Mouse (Mus musculus) erythroblast, embryonic 14.5 days (primary cell): ENCODE measurements around the gene Chst15. TPM values are rescaled to one million over a fixed set of nuclear protein-coding genes. Genes with fewer than 3 reads are reported as not detected.

Experiments used
- H3K27me3 ChIP-seq: 2 replicates; pipeline ENCODE4 v1.6.1; 2012; ENCODE audit warnings: inconsistent platforms; ENCODE audit not compliant: control insufficient read depth
- H3K36me3 ChIP-seq: 2 replicates; pipeline ENCODE4 v1.6.1; 2012; ENCODE audit warnings: mild to moderate bottlenecking, inconsistent platforms; ENCODE audit not compliant: control insufficient read depth
- H3K4me1 ChIP-seq: 2 replicates; pipeline ENCODE4 v1.6.1; 2012; ENCODE audit warnings: inconsistent platforms; ENCODE audit not compliant: control insufficient read depth
- H3K4me3 ChIP-seq: replicated peaks from 2 replicates; pipeline ENCODE3; 2012; ENCODE audit warnings: moderate library complexity, mild to moderate bottlenecking, inconsistent platforms
- H3K9me3 ChIP-seq: 2 replicates; pipeline ENCODE4 v1.6.1; 2012; ENCODE audit warnings: low read length, inconsistent platforms, mixed read lengths; ENCODE audit not compliant: control insufficient read depth
- GATA1 ChIP-seq: IDR thresholded peaks from 2 replicates; pipeline ENCODE4 v1.6.1; 2012; ENCODE audit warnings: low read length, inconsistent platforms, mixed read lengths
- TAL1 ChIP-seq: IDR thresholded peaks from 3 replicates; pipeline ENCODE4 v1.6.1; 2012; ENCODE audit warnings: low read length, inconsistent platforms, mixed read lengths
- polyA plus RNA-seq: library from polyadenylated mRNA; stranded (reverse); fragments of >175 nt; gene quantifications from 2 replicates; pipeline ENCODE4 v1.2.3, GENCODE M21; 2012

The Chst15 gene
- polyA plus RNA-seq = 0.05 and 0.07 TPM in 2 replicates

- H3K4me3 ChIP-seq = peak within 1 kb of the TSS; percentile 61
- H3K9me3 ChIP-seq = no peaks in the 10 kb centered on the region
- peaks cover 17% of the 10 kb centered on the region for H3K4me1 ChIP-seq
- peaks cover 40% of the 10 kb centered on the region for H3K27me3 ChIP-seq
- TF ChIP-seq TAL1 = no peak
- no peak for TF ChIP-seq GATA1
- H3K36me3 ChIP-seq = no peaks in the 10 kb centered on the region
Observed at GRCm38 (mm10) chr7:132317036-132317541, at the start of gene Chst15. Gene Chst15, minus strand, starts transcription at chr7:132317228.

GRCm38 (mm10) chr7:132365703-132366384, 48.8 kb upstream of the Chst15 start:
- Histone ChIP-seq H3K36me3 (no peaks in the 10 kb centered on the region), H3K9me3 (no peaks in the 10 kb centered on the region), H3K4me1 (peaks cover 2% of the 10 kb centered on the region; the same call in 1 of the 2 replicates), H3K27me3 (no peaks in the 10 kb centered on the region), H3K4me3 (no peak overlapping the region)
- TF ChIP-seq TAL1 (no peak), GATA1 (no peak)

- H3K9me3 ChIP-seq = no peaks in the 10 kb centered on the region
Observed at GRCm38 (mm10) chr7:132365111-132365510, 48.1 kb upstream of the Chst15 start.

GRCm38 (mm10) chr7:132364506-132364905, 47.5 kb upstream of the Chst15 start:
- peaks cover 2% of the 10 kb centered on the region; the same call in 1 of the 2 replicates for H3K4me1 ChIP-seq
- no peak for TF ChIP-seq TAL1
- no peak for TF ChIP-seq GATA1
- no peaks in the 10 kb centered on the region for H3K27me3 ChIP-seq
- no peak overlapping the region for H3K4me3 ChIP-seq
- H3K9me3 ChIP-seq = no peaks in the 10 kb centered on the region
- no peaks in the 10 kb centered on the region for H3K36me3 ChIP-seq

More at GRCm38 (mm10) chr7:132365111-132365510, 48.1 kb upstream of the Chst15 start:
- Histone ChIP-seq H3K4me1 (peaks cover 2% of the 10 kb centered on the region; the same call in 1 of the 2 replicates), H3K4me3 (no peak overlapping the region), H3K27me3 (no peaks in the 10 kb centered on the region), H3K36me3 (no peaks in the 10 kb centered on the region)
- no peak for TF ChIP-seq GATA1
- no peak for TF ChIP-seq TAL1

GRCm38 (mm10) chr7:132360336-132360735, 43.3 kb upstream of the Chst15 start:
- TF ChIP-seq TAL1 (no peak), GATA1 (no peak)
- no peaks in the 10 kb centered on the region for H3K9me3 ChIP-seq
- no peaks in the 10 kb centered on the region for H3K4me1 ChIP-seq
- H3K4me3 ChIP-seq = no peak overlapping the region
- H3K27me3 ChIP-seq = no peaks in the 10 kb centered on the region
- H3K36me3 ChIP-seq = no peaks in the 10 kb centered on the region

GRCm38 (mm10) chr7:132358709-132359108, 41.7 kb upstream of the Chst15 start:
- H3K9me3 ChIP-seq = no peaks in the 10 kb centered on the region
- H3K36me3 ChIP-seq = no peaks in the 10 kb centered on the region
- H3K4me1 ChIP-seq = no peaks in the 10 kb centered on the region
- TF ChIP-seq GATA1 = no peak
- TF ChIP-seq TAL1 = no peak
- H3K4me3 ChIP-seq = no peak overlapping the region
- no peaks in the 10 kb centered on the region for H3K27me3 ChIP-seq

- H3K36me3 ChIP-seq = no peaks in the 10 kb centered on the region
- no peaks in the 10 kb centered on the region for H3K4me1 ChIP-seq
- H3K4me3 ChIP-seq = no peak overlapping the region
- no peaks in the 10 kb centered on the region for H3K27me3 ChIP-seq
- TF ChIP-seq GATA1 (no peak), TAL1 (no peak)
- H3K9me3 ChIP-seq = no peaks in the 10 kb centered on the region
Observed at GRCm38 (mm10) chr7:132358250-132358649, 41.2 kb upstream of the Chst15 start.

GRCm38 (mm10) chr7:132357841-132358237, 40.8 kb upstream of the Chst15 start:
- Histone ChIP-seq H3K4me3 (no peak overlapping the region), H3K27me3 (no peaks in the 10 kb centered on the region), H3K4me1 (no peaks in the 10 kb centered on the region), H3K36me3 (no peaks in the 10 kb centered on the region), H3K9me3 (no peaks in the 10 kb centered on the region)
- TF ChIP-seq GATA1 (no peak), TAL1 (no peak)

- Histone ChIP-seq H3K9me3 (no peaks in the 10 kb centered on the region), H3K4me1 (no peaks in the 10 kb centered on the region), H3K36me3 (no peaks in the 10 kb centered on the region), H3K4me3 (no peak overlapping the region), H3K27me3 (no peaks in the 10 kb centered on the region)
- TF ChIP-seq TAL1 (no peak), GATA1 (no peak)
Observed at GRCm38 (mm10) chr7:132356881-132357840, 40.1 kb upstream of the Chst15 start.
